Mouse (Mus musculus) urinary bladder, postnatal 4 days (tissue): ENCODE results near the gene Shroom1.
"Not testable (repeated sequence)": the region's sequence is repeated elsewhere in the genome, so short reads cannot be mapped to it uniquely, and the experiment has no call there.

Source experiments
- DNase-seq, 2 experiments: peaks; one replicate each; pipeline ENCODE4 v3.0.0; 2021 to 2022; ENCODE audit warnings: low spot score in 2 of 2

Shroom1 gene

GRCm38 (mm10) chr11:53456474-53457371 lies at the start of gene Shroom1, which contains the start of gene Gm10447:
TSS of gene Shroom1 (plus strand) at chr11:53457205.
TSS of gene Gm10447 (minus strand) at chr11:53457110.
- DNase-seq = peak in 1 of 2 experiments; percentile 55

GRCm38 (mm10) chr11:53411738-53412137 lies 45.3 kb upstream of the Shroom1 start:
- DNase-seq = no peak

- no peak for DNase-seq
Measured at GRCm38 (mm10) chr11:53413871-53414270, 43.1 kb upstream of the Shroom1 start.

GRCm38 (mm10) chr11:53418048-53418447 lies 39.0 kb upstream of the Shroom1 start:
- DNase-seq = no peak

GRCm38 (mm10) chr11:53423036-53423435 lies 34.0 kb upstream of the Shroom1 start, which contains the start of gene Leap2:
TSS of gene Leap2 (minus strand) at chr11:53423170.
- DNase-seq = no peak

GRCm38 (mm10) chr11:53424826-53425225 lies 32.2 kb upstream of the Shroom1 start:
- no peak for DNase-seq

- no peak for DNase-seq
Measured at GRCm38 (mm10) chr11:53425251-53425650, 31.8 kb upstream of the Shroom1 start.

- DNase-seq = no peak
Measured at GRCm38 (mm10) chr11:53425711-53426255, 31.2 kb upstream of the Shroom1 start.

- DNase-seq = not testable (repeated sequence)
Measured at GRCm38 (mm10) chr11:53426914-53427313, 30.1 kb upstream of the Shroom1 start.

- no peak for DNase-seq
Measured at GRCm38 (mm10) chr11:53427993-53428715, 28.9 kb upstream of the Shroom1 start.

- DNase-seq = no peak
Measured at GRCm38 (mm10) chr11:53428716-53429057, 28.3 kb upstream of the Shroom1 start.

- no peak for DNase-seq
Measured at GRCm38 (mm10) chr11:53429182-53429581, 27.8 kb upstream of the Shroom1 start.

GRCm38 (mm10) chr11:53430300-53430669 lies 26.7 kb upstream of the Shroom1 start:
- DNase-seq = no peak

- DNase-seq = peak; percentile 96 to 97
Measured at GRCm38 (mm10) chr11:53430670-53431346, 26.2 kb upstream of the Shroom1 start, which contains the start of the genes Uqcrq and Gdf9. TSS of gene Uqcrq (minus strand) at chr11:53430831. TSS of gene Gdf9 (plus strand) at chr11:53431023.

- no peak for DNase-seq
Measured at GRCm38 (mm10) chr11:53431347-53432056, 25.5 kb upstream of the Shroom1 start.

- no peak for DNase-seq
Measured at GRCm38 (mm10) chr11:53433057-53433456, 23.9 kb upstream of the Shroom1 start.

- DNase-seq = no peak
Measured at GRCm38 (mm10) chr11:53435504-53435903, 21.5 kb upstream of the Shroom1 start.

- no peak for DNase-seq
Measured at GRCm38 (mm10) chr11:53436338-53436737, 20.7 kb upstream of the Shroom1 start.

GRCm38 (mm10) chr11:53441921-53442320 lies 15.1 kb upstream of the Shroom1 start:
- no peak for DNase-seq

GRCm38 (mm10) chr11:53443861-53444260 lies 13.1 kb upstream of the Shroom1 start:
- no peak for DNase-seq

- no peak for DNase-seq
Measured at GRCm38 (mm10) chr11:53445562-53445961, 11.4 kb upstream of the Shroom1 start.
